Mouse (Mus musculus): ENCODE data around the gene Jph3. TPM values are rescaled to one million over a fixed set of nuclear protein-coding genes. Genes with fewer than 3 reads are reported as not detected.
A peak's percentile ranks its signal among the peaks of the same experiment; 100 is the strongest.

Jph3 gene
- polyA plus RNA-seq, 1 experiment = 196 TPM

DNA sequence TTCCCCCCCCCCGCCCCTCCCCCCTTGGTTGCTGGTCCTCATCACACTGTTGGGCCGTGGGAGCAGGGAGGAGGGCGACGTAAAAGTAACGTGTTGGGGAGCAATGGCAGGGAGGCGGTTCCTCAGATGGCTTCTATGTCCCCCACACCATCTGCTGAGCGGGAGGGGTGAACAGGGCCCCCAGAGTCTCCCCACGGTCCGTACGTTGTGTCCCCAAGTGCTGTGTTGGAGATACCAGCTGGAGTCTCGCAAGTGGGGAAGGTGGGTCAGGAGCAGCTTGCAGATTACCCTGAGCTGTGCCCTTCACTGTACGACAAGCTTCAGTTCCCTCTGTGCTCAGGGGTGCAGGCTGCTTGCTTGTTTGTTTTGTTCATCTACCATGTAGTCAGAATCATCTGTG lies 5.6 kb upstream of the Jph3 start:
- Histone ChIP-seq H3K4me3 (ENCODE audit: insufficient read depth, low read length) (no peak overlapping the region), H3K27ac (ENCODE audit: insufficient read depth, low read length) (no peak overlapping the region)

DNA sequence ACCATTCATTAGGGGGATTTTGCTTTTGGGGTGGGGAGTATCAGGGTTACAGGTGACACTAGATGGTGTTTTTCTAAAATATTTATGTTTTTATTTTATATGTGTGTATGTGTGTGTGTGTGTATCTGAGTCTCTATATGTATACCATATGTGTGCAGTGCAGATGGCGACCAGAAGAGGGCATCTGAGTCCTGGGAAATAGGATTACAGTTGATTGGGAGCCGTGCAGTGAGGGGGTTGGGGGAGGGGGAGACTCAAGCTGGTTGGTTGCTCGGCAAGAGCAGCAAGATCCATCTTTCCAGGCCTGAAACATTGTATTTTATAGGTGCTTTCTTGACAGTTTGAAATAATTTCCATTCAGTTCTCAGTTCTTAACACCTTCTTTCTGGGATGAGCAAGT lies 2.3 kb upstream of the Jph3 start:
- H3K4me1 ChIP-seq (ENCODE audit: control insufficient read depth, insufficient read depth, low read length) = no peaks in the 10 kb centered on the region
- TF ChIP-seq CTCF (IDR thresholded peaks at IDR 0.05; ENCODE audit: extremely low read depth, insufficient read depth, low read length) = no peak
- no peak for TF ChIP-seq POLR2A (IDR thresholded peaks at IDR 0.05; ENCODE audit: extremely low read depth, insufficient read depth, low read length)
- no peak overlapping the region for H3K27ac ChIP-seq (ENCODE audit: insufficient read depth, low read length)
- H3K4me3 ChIP-seq (ENCODE audit: insufficient read depth, low read length) = no peak overlapping the region

More for the DNA sequence above, 5.6 kb upstream of the Jph3 start:
- no peak for TF ChIP-seq CTCF (IDR thresholded peaks at IDR 0.05; ENCODE audit: extremely low read depth, insufficient read depth, low read length)
- no peak for TF ChIP-seq POLR2A (IDR thresholded peaks at IDR 0.05; ENCODE audit: extremely low read depth, insufficient read depth, low read length)
- H3K4me1 ChIP-seq (ENCODE audit: control insufficient read depth, insufficient read depth, low read length) = no peaks in the 10 kb centered on the region

DNA sequence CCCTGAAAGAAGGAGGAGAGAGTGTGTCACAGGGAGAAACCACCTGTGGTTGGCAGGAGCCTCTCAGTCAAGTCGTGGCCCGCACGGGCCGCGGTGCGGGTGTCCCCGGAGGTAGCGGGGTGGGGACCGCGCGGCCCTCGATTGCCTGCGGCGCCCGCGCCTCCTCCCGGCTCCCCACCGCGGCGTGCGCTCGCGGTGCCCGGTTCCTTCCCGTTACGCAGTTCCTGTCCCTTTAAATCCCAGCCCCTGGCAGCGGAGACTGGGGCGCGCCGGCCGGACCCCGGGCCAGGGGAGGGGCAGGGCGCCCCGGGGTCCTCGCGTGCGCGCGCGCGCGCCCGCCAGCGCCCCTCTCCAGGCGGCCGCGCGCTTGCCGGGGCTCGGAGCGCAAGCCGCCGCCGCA lies 331 bp downstream of the Jph3 start:
- Histone ChIP-seq H3K4me1 (ENCODE audit: control insufficient read depth, insufficient read depth, low read length) (peaks cover 3% of the 10 kb centered on the region; the same call in 1 of the 2 replicates), H3K27ac (ENCODE audit: insufficient read depth, low read length) (no peak overlapping the region), H3K4me3 (ENCODE audit: insufficient read depth, low read length) (peak overlapping the region; percentile 100)
- TF ChIP-seq CTCF (IDR thresholded peaks at IDR 0.05; ENCODE audit: extremely low read depth, insufficient read depth, low read length) = no peak
- TF ChIP-seq POLR2A (IDR thresholded peaks at IDR 0.05; ENCODE audit: extremely low read depth, insufficient read depth, low read length) = no peak

DNA sequence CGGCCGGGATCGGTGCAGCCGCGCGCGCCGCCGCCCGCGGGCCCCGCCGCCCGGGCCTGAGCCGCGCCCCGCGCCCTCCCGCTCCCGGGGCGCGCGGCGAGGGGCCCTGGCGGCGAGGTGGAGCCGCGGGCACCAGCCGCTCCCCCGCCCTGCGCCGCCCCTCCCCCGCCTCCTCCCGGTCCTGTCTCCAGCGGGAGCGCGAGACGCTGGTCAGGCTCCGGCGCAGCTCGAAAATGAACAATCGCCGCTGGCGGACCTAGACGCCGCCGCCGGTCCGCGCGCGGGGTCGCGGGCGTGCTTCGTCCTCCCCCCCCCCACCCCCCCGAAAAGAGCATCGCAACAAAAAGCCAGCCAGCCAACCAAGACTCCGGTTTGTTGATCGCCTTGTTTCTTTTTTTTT lies 747 bp downstream of the Jph3 start:
- Histone ChIP-seq H3K4me1 (ENCODE audit: control insufficient read depth, insufficient read depth, low read length) (peaks cover 4% of the 10 kb centered on the region; the same call in 1 of the 2 replicates), H3K27ac (ENCODE audit: insufficient read depth, low read length) (no peak overlapping the region), H3K4me3 (ENCODE audit: insufficient read depth, low read length) (peak overlapping the region; percentile 100)
- TF ChIP-seq CTCF (IDR thresholded peaks at IDR 0.05; ENCODE audit: extremely low read depth, insufficient read depth, low read length) = no peak
- TF ChIP-seq POLR2A (IDR thresholded peaks at IDR 0.05; ENCODE audit: extremely low read depth, insufficient read depth, low read length) = no peak

DNA sequence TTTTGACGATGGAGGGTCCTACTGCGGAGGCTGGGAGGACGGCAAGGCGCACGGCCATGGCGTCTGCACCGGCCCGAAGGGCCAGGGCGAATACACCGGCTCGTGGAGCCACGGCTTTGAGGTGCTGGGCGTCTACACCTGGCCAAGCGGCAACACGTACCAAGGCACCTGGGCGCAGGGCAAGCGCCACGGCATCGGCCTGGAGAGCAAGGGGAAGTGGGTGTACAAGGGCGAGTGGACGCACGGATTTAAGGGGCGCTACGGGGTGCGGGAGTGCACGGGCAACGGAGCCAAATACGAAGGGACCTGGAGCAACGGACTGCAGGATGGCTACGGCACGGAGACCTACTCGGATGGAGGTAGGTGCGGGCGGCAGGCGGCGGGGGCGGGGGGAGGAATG lies 1.2 kb downstream of the Jph3 start:
- Histone ChIP-seq H3K27ac (ENCODE audit: insufficient read depth, low read length) (peak overlapping the region; percentile 83), H3K4me3 (ENCODE audit: insufficient read depth, low read length) (peak overlapping the region; percentile 100), H3K4me1 (ENCODE audit: control insufficient read depth, insufficient read depth, low read length) (peaks cover 4% of the 10 kb centered on the region; the same call in 1 of the 2 replicates)
- no peak for TF ChIP-seq POLR2A (IDR thresholded peaks at IDR 0.05; ENCODE audit: extremely low read depth, insufficient read depth, low read length)
- TF ChIP-seq CTCF (IDR thresholded peaks at IDR 0.05; ENCODE audit: extremely low read depth, insufficient read depth, low read length) = no peak

DNA sequence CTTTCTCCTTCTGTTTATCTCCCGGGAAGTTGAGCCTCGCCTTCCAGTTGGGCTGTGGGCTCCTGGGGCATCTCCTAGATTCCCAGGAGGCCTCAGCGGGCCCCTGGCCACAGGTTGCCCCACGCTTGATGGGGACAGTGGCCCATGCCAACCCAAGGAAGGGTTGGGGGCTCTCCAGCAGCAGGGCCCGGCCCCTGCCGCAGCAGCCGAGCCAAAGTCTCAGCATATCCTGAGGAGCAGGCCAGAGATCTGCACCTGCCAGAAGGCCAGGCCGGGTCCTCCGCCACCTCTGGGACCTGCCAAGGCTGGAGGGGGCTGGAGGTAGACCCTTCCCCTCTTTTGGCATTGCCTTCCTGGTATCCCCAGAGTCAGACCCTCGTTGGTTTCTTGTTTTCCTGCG lies 1.6 kb downstream of the Jph3 start:
- Histone ChIP-seq H3K27ac (ENCODE audit: insufficient read depth, low read length) (peak overlapping the region; percentile 83), H3K4me3 (ENCODE audit: insufficient read depth, low read length) (peak overlapping the region; percentile 100), H3K4me1 (ENCODE audit: control insufficient read depth, insufficient read depth, low read length) (peaks cover 4% of the 10 kb centered on the region; the same call in 1 of the 2 replicates)
- TF ChIP-seq CTCF (IDR thresholded peaks at IDR 0.05; ENCODE audit: extremely low read depth, insufficient read depth, low read length) (no peak), POLR2A (IDR thresholded peaks at IDR 0.05; ENCODE audit: extremely low read depth, insufficient read depth, low read length) (no peak)

DNA sequence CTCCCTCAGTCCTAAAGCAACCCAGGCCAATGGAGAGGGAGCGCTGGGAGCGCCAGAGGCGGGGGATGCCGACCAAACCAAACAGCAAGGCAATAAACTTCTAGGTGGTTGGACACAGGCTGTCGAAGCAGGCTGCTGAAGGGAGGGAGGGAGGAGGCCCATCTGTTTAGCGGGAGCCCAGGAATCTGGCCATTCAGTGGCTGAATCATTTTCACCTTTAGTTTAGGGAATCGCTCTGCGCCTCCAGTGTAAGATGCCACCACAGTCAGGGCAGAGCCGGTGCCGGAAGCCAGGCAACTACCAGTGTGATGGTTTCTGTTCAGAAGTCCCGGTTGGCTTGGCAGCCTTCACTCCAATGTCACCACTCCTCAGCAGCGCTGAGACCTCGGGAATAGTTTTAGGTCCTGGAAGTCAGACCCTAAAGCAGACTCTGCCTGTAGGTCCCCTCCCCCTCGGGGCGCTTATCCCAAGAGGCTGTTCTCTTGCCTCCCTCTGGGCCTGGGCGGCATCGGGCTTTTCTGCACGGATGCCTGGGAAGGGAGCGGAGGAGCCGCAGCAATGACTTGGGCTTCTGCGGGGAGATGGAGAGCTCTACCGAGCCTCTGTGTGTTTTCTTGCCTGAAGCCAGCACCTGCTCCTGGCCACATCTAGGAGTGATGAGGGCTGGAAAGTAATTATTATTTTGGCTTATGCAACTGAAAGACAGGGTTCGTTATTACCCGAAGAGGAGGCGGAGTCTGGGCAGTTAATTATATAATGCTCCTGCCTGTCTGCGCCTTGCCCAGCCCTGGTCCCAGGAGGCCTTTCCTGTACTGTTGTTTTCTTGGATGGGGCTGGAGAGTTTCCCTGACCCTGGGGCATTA lies 2.3 kb downstream of the Jph3 start:
- no peak for TF ChIP-seq CTCF (IDR thresholded peaks at IDR 0.05; ENCODE audit: extremely low read depth, insufficient read depth, low read length)
- TF ChIP-seq POLR2A (IDR thresholded peaks at IDR 0.05; ENCODE audit: extremely low read depth, insufficient read depth, low read length) = peak; percentile 65; the same call in 1 of the 2 replicates
- H3K4me1 ChIP-seq (ENCODE audit: control insufficient read depth, insufficient read depth, low read length) = peaks cover 6% of the 10 kb centered on the region
- peak overlapping the region; percentile 100 for H3K4me3 ChIP-seq (ENCODE audit: insufficient read depth, low read length)
- H3K27ac ChIP-seq (ENCODE audit: insufficient read depth, low read length) = peak overlapping the region; percentile 83

DNA sequence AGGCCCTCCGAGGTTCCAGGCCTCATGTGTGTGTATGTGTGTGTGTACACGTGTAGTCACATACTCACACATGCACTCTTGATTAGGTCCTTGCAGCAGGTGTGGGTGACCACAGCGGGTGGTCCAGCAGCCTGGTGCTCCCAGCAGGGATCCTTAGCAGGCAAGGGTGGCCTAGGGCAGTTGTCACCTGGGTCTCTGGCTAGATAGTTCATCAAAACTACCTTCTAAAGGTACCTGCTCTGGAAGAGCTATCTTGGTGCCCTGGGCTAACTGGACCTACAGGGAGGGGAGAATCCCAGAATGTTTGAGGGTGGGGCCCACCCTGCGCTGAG lies 2.9 kb downstream of the Jph3 start:
- Histone ChIP-seq H3K4me3 (ENCODE audit: insufficient read depth, low read length) (peak overlapping the region; percentile 100), H3K4me1 (ENCODE audit: control insufficient read depth, insufficient read depth, low read length) (peaks cover 8% of the 10 kb centered on the region), H3K27ac (ENCODE audit: insufficient read depth, low read length) (peak overlapping the region; percentile 83)
- TF ChIP-seq POLR2A (IDR thresholded peaks at IDR 0.05; ENCODE audit: extremely low read depth, insufficient read depth, low read length) (no peak), CTCF (IDR thresholded peaks at IDR 0.05; ENCODE audit: extremely low read depth, insufficient read depth, low read length) (no peak)

DNA sequence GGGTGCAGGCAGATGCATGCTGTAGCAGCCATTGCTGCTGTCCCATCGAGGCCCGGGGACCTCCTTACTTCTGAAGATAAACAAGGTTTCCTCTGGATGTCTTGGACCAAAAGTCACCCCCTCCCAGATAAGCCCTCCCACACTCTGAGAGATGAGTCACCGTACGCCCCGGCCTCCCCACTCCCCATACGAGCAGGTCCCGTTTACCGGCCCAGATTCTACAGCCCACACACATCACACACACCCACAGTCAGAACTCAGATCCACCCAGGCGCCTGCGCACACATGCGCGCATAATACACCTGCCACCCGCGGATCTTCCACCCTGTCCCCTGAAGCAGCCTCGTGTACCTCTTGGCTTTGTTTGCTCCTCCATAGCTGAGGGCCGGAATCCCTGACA lies 4.8 kb downstream of the Jph3 start:
- TF ChIP-seq POLR2A (IDR thresholded peaks at IDR 0.05; ENCODE audit: extremely low read depth, insufficient read depth, low read length) = no peak
- TF ChIP-seq CTCF (IDR thresholded peaks at IDR 0.05; ENCODE audit: extremely low read depth, insufficient read depth, low read length) = no peak
- H3K27ac ChIP-seq (ENCODE audit: insufficient read depth, low read length) = peak overlapping the region; percentile 10; the same call in 1 of the 2 replicates
- no peak overlapping the region for H3K4me3 ChIP-seq (ENCODE audit: insufficient read depth, low read length)
- peaks cover 8% of the 10 kb centered on the region for H3K4me1 ChIP-seq (ENCODE audit: control insufficient read depth, insufficient read depth, low read length)

DNA sequence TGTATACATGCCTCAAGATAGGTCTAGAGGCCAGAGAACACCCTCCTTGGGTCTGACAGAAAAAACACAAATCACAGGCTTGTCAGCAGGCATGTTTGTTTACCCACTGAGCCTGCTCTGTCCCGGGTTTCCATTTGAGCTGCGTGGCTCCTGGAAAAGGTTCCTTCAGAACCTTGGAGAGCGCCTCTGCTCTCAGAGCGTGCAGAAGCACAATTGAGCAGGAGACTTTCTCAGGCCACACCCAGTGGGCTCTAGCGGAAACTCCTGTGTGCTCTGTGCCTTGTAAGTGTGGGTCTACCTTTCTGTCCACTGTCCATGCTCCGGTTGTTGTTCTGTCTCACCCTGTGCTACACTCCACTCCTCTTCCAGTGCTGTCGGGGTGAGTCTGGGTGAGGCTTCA lies 6.8 kb downstream of the Jph3 start:
- peaks cover 10% of the 10 kb centered on the region for H3K4me1 ChIP-seq (ENCODE audit: control insufficient read depth, insufficient read depth, low read length)
- H3K4me3 ChIP-seq (ENCODE audit: insufficient read depth, low read length) = no peak overlapping the region
- TF ChIP-seq POLR2A (IDR thresholded peaks at IDR 0.05; ENCODE audit: extremely low read depth, insufficient read depth, low read length) = no peak
- TF ChIP-seq CTCF (IDR thresholded peaks at IDR 0.05; ENCODE audit: extremely low read depth, insufficient read depth, low read length) = no peak
- no peak overlapping the region for H3K27ac ChIP-seq (ENCODE audit: insufficient read depth, low read length)

All from cortical plate, adult 2 months (tissue).